Mouse (Mus musculus) heart, adult 2 months (tissue): ENCODE data around the gene Cblc.

ENCODE experiments used
- CTCF ChIP-seq: fragments of 200-600 bp; IDR thresholded peaks from 2 replicates; pipeline ENCODE4 v1.8.1; 2022; ENCODE audit warnings: antibody characterized with exemption, mild to moderate bottlenecking, moderate library complexity
- EP300 ChIP-seq: fragments of 200-500 bp; IDR thresholded peaks from 2 replicates; pipeline ENCODE4 v1.6.1; 2011; ENCODE audit warnings: low read depth, low read length, control low read depth; ENCODE audit not compliant: insufficient read depth
- POLR2A ChIP-seq: fragments of 200-500 bp; IDR thresholded peaks from 2 replicates; pipeline ENCODE4 v1.6.1; 2011; ENCODE audit warnings: mild to moderate bottlenecking, low read depth, low read length, control low read depth; ENCODE audit not compliant: insufficient read depth

DNA sequence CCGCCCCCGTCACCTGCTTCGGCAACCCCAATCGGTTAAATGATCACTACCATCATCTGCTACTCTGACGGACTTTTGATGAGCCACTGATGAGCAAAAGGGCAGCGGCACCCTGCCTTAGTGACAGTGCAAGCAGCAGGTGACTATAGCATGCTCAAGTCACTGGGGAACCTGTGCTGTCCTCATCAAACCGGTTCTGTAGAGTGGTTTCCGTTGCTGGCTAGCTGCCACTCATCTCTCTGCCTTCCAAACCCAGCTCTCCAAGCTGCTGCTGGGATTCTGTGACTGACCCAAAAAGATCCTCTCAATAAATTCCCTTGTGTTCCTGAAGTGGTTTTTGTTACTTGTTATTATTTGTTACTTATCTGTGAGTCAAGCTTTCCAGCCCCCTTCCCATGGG, 18.0 kb downstream of the Cblc start:
- no peak for TF ChIP-seq POLR2A
- no peak for TF ChIP-seq CTCF
- TF ChIP-seq EP300, result no peak
